Mouse (Mus musculus) kidney, embryonic 16.5 days (tissue): ENCODE data around the gene Synpo2. TPM values are rescaled to one million over a fixed set of nuclear protein-coding genes. Genes with fewer than 3 reads are reported as not detected.

ENCODE experiments used
- ATAC-seq: fragments of 200-750 bp; cut with Nextera tagmentation; 2 replicates; pipeline ENCODE4 v1.8.0; 2017; ENCODE audit warnings: moderate TSS enrichment; ENCODE audit not compliant: low FRiP score, low TSS enrichment
- H3K27ac ChIP-seq: fragments of 300-500 bp; sonication (generic); 2 replicates; pipeline ENCODE4 v1.5.1; 2014; ENCODE audit warnings: low read length
- H3K27me3 ChIP-seq: fragments of 300-500 bp; sonication (generic); 2 replicates; pipeline ENCODE4 v1.6.1; 2014; ENCODE audit warnings: low read length, control low read depth, mixed read lengths; ENCODE audit not compliant: insufficient read depth
- H3K36me3 ChIP-seq: fragments of 300-500 bp; sonication (generic); 2 replicates; pipeline ENCODE4 v1.6.1; 2014; ENCODE audit warnings: low read length, control low read depth, mixed read lengths; ENCODE audit not compliant: insufficient read depth
- H3K4me1 ChIP-seq: fragments of 300-500 bp; sonication (generic); 2 replicates; pipeline ENCODE4 v1.6.1; 2014; ENCODE audit warnings: low read length, control low read depth, mixed read lengths; ENCODE audit not compliant: insufficient read depth
- H3K4me2 ChIP-seq: fragments of 300-500 bp; sonication (generic); replicated peaks from 2 replicates; pipeline ENCODE4 v1.6.1; 2014; ENCODE audit warnings: low read depth, low read length
- H3K4me3 ChIP-seq: fragments of 300-500 bp; sonication (generic); 2 replicates; pipeline ENCODE4 v1.5.1; 2014; ENCODE audit warnings: mild to moderate bottlenecking, low read length
- H3K9ac ChIP-seq: fragments of 300-500 bp; sonication (generic); replicated peaks from 2 replicates; pipeline ENCODE4 v1.6.1; 2014; ENCODE audit warnings: low read length
- H3K9me3 ChIP-seq: fragments of 300-500 bp; sonication (generic); 2 replicates; pipeline ENCODE4 v1.6.1; 2016; ENCODE audit warnings: low read length, control low read depth
- WGBS: fragments of 180-500 bp; shearing (Covaris S2); extraction: QIAGEN DNeasy Blood & Tissue Kit; methylation state at CpG from one replicate; pipeline ENCODE4 v1.1.7; 2014; 5-methylcytosine and 5-hydroxymethylcytosine counted together
- polyA plus RNA-seq: library from polyadenylated mRNA; unstranded; fragments of >200 nt; fragmentation: Nextera tagmentation; extraction: Ambion mirVana; gene quantifications from 2 replicates; pipeline ENCODE4 v1.2.1, GENCODE M21; 2015

Gene Synpo2
- polyA plus RNA-seq, 1 experiment from 2014 or later: 9.9 TPM

DNA sequence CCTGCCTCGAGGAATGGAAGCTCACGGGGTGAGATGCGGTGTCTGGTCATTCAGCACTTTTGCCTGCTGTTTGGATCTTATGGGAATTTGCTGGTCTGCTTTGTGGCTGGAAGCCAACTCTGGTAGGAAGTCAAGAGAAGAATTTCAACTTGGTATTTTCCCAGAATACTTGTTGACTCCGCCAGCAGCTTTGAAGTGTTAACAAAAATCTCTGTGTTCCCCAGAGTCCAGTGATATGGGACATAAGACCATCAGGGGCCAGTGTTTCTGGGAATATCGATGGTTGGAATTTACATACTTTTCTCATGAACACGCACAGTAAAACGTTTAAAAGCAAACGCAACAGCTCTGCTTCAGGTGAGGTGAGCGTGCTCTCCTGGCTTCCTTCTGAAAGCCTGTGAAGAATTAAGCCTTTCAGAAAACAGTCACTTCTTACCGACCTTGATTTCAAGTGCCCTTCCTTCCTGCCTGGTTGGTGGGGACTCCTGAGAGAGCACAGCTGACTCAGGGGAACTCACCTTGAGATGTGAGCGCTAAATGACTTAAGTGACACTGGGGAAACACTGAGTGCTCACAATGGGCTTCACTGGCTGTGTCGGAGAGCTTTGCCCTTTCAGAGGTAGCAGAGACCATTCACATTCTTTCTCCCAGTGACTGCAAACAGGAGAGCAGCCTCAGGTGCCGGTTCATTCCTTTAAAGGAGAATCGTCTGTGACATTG lies 128.0 kb downstream of the Synpo2 start:
- Histone ChIP-seq H3K27ac (no peak overlapping the region), H3K9me3 (no peaks in the 10 kb centered on the region), H3K9ac (no peak overlapping the region), H3K4me3 (no peak overlapping the region), H3K4me2 (no peak overlapping the region), H3K4me1 (peaks cover 12% of the 10 kb centered on the region; the same call in 1 of the 2 replicates), H3K27me3 (no peaks in the 10 kb centered on the region), H3K36me3 (0 out of 2 replicates have a peak, but pooled peaks cover 5% of the 10 kb centered on the region)
- ATAC-seq: no peak
- WGBS: 60% methylated on average over 14 of the region's 14 CpGs

DNA sequence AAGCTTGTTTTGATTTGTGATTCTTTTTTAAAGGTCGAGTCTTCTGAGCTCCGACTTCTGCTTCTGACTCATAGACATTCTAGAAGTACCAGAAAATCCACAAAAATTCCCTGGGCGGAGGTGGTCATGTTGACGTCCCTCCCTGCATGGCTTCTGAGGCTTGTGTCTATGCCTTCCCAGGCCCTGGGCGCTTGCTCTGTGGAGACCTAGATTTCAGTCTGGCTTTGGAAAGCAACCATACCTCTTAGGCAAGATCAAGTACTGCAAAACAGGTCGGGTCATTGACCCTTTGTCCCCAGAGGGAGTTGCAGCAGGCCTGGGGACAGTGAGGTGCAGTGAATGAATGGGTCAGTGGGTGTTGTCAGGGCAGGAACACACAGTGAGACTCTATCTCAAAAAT lies 131.6 kb downstream of the Synpo2 start:
- 78% methylated on average over 6 of the region's 6 CpGs for WGBS
- Histone ChIP-seq H3K9ac (no peak overlapping the region), H3K27ac (no peak overlapping the region)

DNA sequence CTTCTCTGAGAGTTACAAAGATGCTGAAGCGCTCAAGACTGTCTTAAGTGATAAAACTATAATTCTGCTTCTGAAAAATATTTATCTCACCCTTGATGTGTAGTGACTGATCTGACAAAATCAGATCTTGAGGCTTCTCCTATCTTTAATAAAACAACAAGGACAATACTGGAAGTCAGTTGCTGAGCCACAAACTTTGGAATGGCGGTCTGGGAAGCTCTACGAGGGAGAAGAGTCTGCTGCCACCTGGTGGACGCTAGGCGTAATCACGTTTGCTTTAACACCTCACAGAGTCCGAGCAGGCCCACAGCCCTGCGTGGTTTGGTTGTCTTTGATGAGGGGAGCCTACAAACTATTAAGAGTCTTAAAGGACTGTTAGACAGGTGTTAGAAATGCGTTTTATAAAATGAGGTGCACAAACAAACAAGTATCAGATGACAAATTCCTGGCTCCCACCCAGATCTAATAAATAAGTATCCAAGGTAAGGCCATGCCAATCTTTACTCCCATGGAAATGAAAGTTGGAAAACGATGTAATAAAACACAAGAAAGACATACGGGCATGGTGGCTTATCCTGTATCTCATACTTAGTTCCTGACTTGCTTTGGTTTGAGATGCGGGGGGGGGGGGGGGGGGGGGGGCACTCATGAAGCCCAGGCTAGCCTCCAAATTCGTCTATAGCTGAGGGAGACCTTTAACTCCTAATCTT lies 132.6 kb downstream of the Synpo2 start:
- peak; percentile 91 for ATAC-seq
- Histone ChIP-seq H3K27me3 (no peaks in the 10 kb centered on the region), H3K9me3 (no peaks in the 10 kb centered on the region), H3K36me3 (no peaks in the 10 kb centered on the region), H3K4me1 (peaks cover 11% of the 10 kb centered on the region; the same call in 1 of the 2 replicates), H3K4me3 (no peak overlapping the region), H3K9ac (no peak overlapping the region), H3K27ac (no peak overlapping the region), H3K4me2 (no peak overlapping the region)
- WGBS: 21% methylated on average over 12 of the region's 13 CpGs

More for the DNA sequence above, 131.6 kb downstream of the Synpo2 start:
- no peak overlapping the region for H3K4me2 ChIP-seq
- H3K27me3 ChIP-seq: no peaks in the 10 kb centered on the region
- H3K4me3 ChIP-seq: no peak overlapping the region
- peaks cover 12% of the 10 kb centered on the region; the same call in 1 of the 2 replicates for H3K4me1 ChIP-seq
- H3K36me3 ChIP-seq: no peaks in the 10 kb centered on the region
- no peak for ATAC-seq
- no peaks in the 10 kb centered on the region for H3K9me3 ChIP-seq

DNA sequence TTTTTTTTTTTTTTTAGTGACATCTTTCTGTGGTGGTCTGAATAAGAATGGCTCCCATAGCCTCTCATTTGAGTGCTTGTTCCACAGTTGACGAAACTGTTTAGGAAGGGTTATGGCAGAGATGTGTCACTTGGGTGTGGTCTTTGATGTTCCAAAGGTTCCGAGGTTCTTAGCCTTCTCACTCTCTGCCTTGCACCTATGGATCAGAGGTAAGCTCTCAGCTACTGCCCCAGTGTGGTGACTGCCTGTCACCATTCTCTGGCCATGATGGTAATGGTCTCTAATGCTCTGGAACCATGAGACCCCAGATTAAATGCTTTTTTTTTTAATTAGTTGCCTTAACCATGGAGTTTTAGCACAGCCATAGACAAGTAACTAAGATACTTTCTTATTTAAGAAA lies 134.2 kb downstream of the Synpo2 start:
- no peak overlapping the region for H3K27ac ChIP-seq
- no peak overlapping the region for H3K4me3 ChIP-seq
- no peaks in the 10 kb centered on the region for H3K4me1 ChIP-seq
- H3K9ac ChIP-seq: no peak overlapping the region
- no peaks in the 10 kb centered on the region for H3K9me3 ChIP-seq
- no peak overlapping the region for H3K4me2 ChIP-seq
- WGBS: 87% methylated on average over 2 of the region's 2 CpGs
- H3K36me3 ChIP-seq: no peaks in the 10 kb centered on the region
- H3K27me3 ChIP-seq: no peaks in the 10 kb centered on the region
- no peak for ATAC-seq

DNA sequence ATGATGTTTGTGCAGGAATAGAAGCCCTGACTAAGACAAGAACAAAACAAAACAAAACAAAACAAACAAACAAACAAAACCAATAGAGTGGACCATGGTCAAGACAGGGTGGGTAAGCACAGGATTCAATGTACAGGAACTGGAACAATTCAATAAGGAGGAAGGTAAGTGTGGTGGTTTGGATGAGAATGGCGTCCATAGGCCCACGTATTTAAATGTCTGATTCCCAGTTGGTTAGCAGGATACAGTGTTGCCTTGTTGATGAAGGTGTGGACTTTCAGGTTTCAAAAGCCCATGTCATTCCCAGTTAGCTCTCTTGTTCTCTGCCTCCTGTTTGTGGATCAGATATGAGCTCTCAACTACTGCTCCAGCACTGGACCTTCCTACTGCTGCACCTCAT lies 140.8 kb downstream of the Synpo2 start:
- no peak for ATAC-seq
- Histone ChIP-seq H3K4me1 (peaks cover 23% of the 10 kb centered on the region), H3K9me3 (no peaks in the 10 kb centered on the region), H3K36me3 (no peaks in the 10 kb centered on the region), H3K4me3 (no peak overlapping the region), H3K27me3 (no peaks in the 10 kb centered on the region), H3K9ac (no peak overlapping the region), H3K27ac (no peak overlapping the region), H3K4me2 (no peak overlapping the region)
- 97% methylated on average over 2 of the region's 2 CpGs for WGBS

DNA sequence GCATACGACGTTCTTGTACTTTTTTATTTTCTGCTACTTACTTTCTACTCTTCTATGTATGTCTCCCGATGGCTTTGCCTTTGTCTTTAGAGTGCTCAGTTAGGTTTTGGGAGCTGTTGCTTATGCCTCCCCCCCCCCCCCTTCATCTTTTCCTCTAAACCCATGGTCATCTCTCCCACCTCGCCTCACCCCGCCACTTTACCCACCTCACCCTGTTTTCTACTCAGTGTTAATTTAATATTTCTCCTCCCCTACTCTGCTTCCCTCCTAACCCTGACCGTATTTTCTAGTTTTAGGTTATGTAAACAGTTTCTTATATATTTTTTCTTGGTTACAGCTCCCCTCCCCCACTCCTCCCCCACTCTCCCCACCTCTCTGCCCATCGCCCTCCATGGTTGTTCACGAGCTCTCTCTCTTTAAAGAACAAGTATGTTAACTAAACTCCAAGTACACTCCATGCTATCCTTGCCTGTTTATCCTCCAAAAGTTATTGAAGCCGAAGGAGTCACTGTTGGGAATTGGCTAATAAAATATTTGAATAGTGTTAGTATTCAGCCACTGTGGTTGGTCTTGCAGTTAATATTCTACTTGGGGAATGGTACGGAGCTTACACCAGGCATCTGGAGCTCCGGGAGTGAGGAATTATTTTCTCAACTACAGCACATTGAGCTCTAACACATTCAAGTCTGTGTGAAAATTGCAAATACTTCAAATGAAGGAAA lies 142.1 kb downstream of the Synpo2 start:
- peaks cover 23% of the 10 kb centered on the region for H3K4me1 ChIP-seq
- H3K9ac ChIP-seq: peak overlapping the region; percentile 41; the same call in 1 of the 2 replicates
- H3K4me2 ChIP-seq: peak overlapping the region; percentile 42
- peak overlapping the region; percentile 84 for H3K27ac ChIP-seq
- H3K36me3 ChIP-seq: no peaks in the 10 kb centered on the region
- peak; percentile 62 for ATAC-seq
- H3K27me3 ChIP-seq: no peaks in the 10 kb centered on the region
- WGBS: 30% methylated on average over 11 of the region's 11 CpGs
- H3K9me3 ChIP-seq: no peaks in the 10 kb centered on the region
- H3K4me3 ChIP-seq: peak overlapping the region; percentile 19

DNA sequence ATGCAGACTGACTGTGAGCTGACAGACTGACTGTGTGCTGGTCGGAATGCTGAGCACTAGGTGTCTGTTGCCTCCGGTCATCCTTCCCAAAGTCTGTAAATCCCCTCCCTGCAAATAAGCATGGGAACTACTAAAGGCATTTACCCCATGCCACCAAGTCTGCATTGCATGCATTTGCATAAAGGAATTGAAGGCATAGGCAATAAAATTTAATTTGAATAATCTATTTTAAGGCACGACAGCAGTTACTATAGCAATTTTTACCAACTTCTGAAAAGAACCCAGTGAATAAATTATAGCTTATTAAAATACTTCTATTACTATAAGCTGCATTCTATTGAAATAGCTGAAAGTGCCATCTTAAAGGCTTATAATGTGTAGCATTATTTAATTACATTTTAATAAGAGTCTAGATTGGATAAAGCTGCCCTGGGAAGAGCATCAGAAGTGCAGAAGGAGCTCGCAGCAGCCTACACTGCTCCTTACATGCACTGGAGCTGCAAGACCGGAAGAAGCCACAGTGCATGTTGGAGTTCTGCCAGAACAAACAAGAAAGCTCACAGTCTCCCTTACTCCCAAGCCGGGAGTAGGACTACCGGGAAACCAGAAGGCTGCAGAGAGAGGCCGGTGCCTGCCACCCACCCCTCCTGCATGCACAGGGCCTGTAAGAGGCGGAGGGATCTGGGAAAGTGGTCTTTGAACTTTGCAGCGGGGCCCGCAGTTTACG lies 142.9 kb downstream of the Synpo2 start:
- Histone ChIP-seq H3K9ac (peak overlapping the region; percentile 41; the same call in 1 of the 2 replicates), H3K4me1 (peaks cover 23% of the 10 kb centered on the region), H3K4me2 (peak overlapping the region; percentile 42), H3K27me3 (no peaks in the 10 kb centered on the region), H3K9me3 (no peaks in the 10 kb centered on the region), H3K4me3 (peak overlapping the region; percentile 19), H3K27ac (peak overlapping the region; percentile 84), H3K36me3 (no peaks in the 10 kb centered on the region)
- ATAC-seq: peak; percentile 93
- WGBS: 26% methylated on average over 12 of the region's 12 CpGs

DNA sequence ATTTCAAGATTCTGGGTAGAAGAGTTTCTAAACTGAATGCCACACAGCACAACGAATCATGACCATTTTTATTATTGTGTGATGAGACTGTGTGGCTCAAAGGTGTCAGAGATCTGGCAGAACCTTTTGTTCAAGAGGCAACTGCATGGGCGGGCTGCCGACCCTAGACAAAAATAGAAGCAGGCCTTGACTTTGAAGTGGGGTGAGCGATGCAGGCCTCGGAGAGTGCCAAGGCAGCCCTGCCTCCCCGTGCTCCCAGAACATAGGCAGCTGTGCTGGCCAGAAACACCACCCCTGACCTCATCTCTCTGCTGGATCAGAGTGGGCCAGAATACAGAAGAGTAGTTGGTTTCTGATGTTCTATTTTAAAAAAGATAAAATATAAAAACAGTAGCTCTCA lies 143.5 kb downstream of the Synpo2 start:
- ATAC-seq: peak; percentile 32; the same call in 1 of the 2 replicates
- H3K9me3 ChIP-seq: no peaks in the 10 kb centered on the region
- H3K9ac ChIP-seq: no peak overlapping the region
- no peak overlapping the region for H3K4me2 ChIP-seq
- H3K27ac ChIP-seq: peak overlapping the region; percentile 29; the same call in 1 of the 2 replicates
- H3K4me1 ChIP-seq: peaks cover 23% of the 10 kb centered on the region
- no peaks in the 10 kb centered on the region for H3K27me3 ChIP-seq
- WGBS: 28% methylated on average over 6 of the region's 6 CpGs
- no peaks in the 10 kb centered on the region for H3K36me3 ChIP-seq
- H3K4me3 ChIP-seq: no peak overlapping the region

DNA sequence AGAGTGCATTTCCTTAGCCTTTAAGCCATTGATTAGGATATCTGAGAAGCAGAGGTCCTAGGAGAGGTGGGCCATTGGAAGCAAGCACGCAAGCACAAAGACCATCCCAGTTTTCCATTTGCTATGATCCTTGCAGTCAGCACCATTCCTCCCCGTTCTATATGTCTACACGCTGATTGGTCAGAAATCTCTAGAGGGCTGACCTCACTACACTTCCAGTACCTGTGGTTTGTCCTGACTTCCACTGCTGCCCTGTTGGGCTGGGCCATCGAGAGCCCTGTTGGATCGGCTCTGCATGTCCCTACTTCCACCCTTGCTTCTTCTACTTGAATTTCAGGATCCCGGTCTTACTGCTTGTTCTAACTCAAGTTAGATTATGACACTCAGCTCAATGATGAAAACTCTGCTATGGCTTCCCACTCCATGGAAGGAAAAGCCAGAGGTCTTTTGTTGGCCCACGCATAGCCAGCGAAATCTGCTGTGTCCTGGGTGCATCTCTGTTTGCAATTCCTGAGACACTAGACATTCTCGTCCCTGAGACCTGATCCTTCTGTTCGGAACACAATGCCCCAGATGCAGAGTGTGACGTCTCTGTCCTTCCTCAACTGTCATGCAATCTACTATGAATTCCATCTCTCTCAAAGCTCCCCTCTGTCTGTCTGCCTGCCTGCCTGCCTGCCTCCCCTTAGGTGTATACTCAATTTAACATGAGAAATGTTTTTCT lies 146.5 kb downstream of the Synpo2 start:
- Histone ChIP-seq H3K27ac (no peak overlapping the region), H3K9ac (no peak overlapping the region), H3K27me3 (no peaks in the 10 kb centered on the region), H3K4me1 (peaks cover 23% of the 10 kb centered on the region), H3K9me3 (no peaks in the 10 kb centered on the region), H3K4me3 (no peak overlapping the region), H3K36me3 (no peaks in the 10 kb centered on the region), H3K4me2 (no peak overlapping the region)
- WGBS: 91% methylated on average over 11 of the region's 11 CpGs
- no peak for ATAC-seq
